23 mouse cellular contexts compared by ENCODE assay signal in the genomic region with DNA sequence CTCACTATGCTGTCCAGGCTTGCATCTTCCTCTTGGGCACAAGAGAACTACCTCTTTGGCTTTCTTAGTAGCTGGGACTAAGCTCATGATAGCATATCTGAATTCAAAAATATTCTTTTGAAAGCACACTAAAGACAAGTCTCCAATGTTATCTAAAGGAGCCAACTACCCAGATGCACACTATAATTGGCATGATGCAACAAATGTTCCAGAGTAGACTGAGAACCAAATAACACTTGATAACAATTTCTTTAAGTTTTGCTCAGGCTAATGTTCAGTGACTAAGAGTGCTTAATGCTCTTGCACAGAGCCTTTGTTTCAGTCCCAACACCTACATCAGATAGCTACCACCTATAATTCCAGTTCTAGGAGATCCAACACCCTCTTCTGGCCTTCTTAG. TPM values are rescaled to one million over a fixed set of nuclear protein-coding genes. Genes with fewer than 3 reads are reported as not detected.
A peak's percentile ranks its signal among the peaks of the same experiment; 100 is the strongest.
DNase-seq lines count a peak whose midpoint lies in the region; ATAC-seq and TF ChIP-seq lines count a peak whose summit lies in the region.
"Had no signal": no experiment of that assay in that cellular context is flagged by ENCODE, and none has a peak within 500 bp of the region (broad histone marks: within the 10 kb centered on the region; RNA-seq: fewer than 3 reads in every experiment).

No protein-coding gene starts in this region.

- peak; percentile 75 for DNase-seq in MEL (ENCODE audit: low read depth, low spot score)
- no peak for DNase-seq in thymus, postnatal 0 days (ENCODE audit: low spot score)
- DNase-seq in midbrain, embryonic 10.5 days (ENCODE audit: low spot score) = no peak
- DNase-seq: adrenal gland, adult 8-10 months; adrenal gland, postnatal 14 days; adrenal gland, postnatal 36 days; cerebellum, adult 11 months; cerebellum, adult 18-20 months; cerebellum, adult 8-10 months; cerebellum, adult 9-11 months; cerebellum, postnatal 14 days; cerebellum, postnatal 36 days; embryo, embryonic 11 days; forebrain, postnatal 0 days had no signal

- peak in 1 of 3 experiments; percentile 24; a peak in 2 of 6 replicates for TF ChIP-seq CTCF in MEL (IDR thresholded peaks at IDR 0.05 in 2 of 3, conservative IDR thresholded peaks at IDR 0.05 in 1 of 3; ENCODE audit: control insufficient read depth in 1 of 3, insufficient read depth in 1 of 3, low read depth in 2 of 3, low read length in 3 of 3, poor library complexity in 1 of 3, severe bottlenecking in 1 of 3)

- peak overlapping the region; percentile 84 for H3K27ac ChIP-seq in MEL (ENCODE audit: control insufficient read depth, low read depth, low read length)
- no peak overlapping the region for H3K27ac ChIP-seq in midbrain, embryonic 10.5 days (replicated peaks)
- H3K27ac ChIP-seq: embryonic facial prominence, embryonic 13.5 days; embryonic facial prominence, embryonic 15.5 days; forebrain, embryonic 13.5 days; forebrain, embryonic 15.5 days had no signal

- no peak for TF ChIP-seq POLR2A in MEL (IDR thresholded peaks at IDR 0.05; ENCODE audit: control insufficient read depth in 1 of 2, insufficient read depth in 1 of 2, low read depth in 1 of 2, low read length in 2 of 2, poor library complexity in 1 of 2)

- TF ChIP-seq EP300 in MEL (IDR thresholded peaks at IDR 0.05; ENCODE audit: low read depth in 1 of 2, low read length in 2 of 2) = peak; percentile 83

- no peak overlapping the region for H3K9ac ChIP-seq in MEL (ENCODE audit: control insufficient read depth, low read depth, low read length, poor library complexity, severe bottlenecking)
- H3K9ac ChIP-seq: embryonic facial prominence, embryonic 13.5 days; embryonic facial prominence, embryonic 15.5 days; forebrain, embryonic 13.5 days; forebrain, embryonic 15.5 days; forebrain, postnatal 0 days had no signal

- ATAC-seq in erythroid progenitor cell, adult 5-6 weeks (replicated peaks; ENCODE audit: low FRiP score, poor library complexity, severe bottlenecking) = 0 out of 2 replicates have a peak, but pooled peaks have one; percentile 19
- peak; percentile 79 for ATAC-seq in megakaryocyte-erythroid progenitor cell, adult 5-6 weeks (replicated peaks; ENCODE audit: low FRiP score, low TSS enrichment, poor library complexity, severe bottlenecking)
- ATAC-seq: activated CD4-positive, CD25-positive, alpha-beta regulatory T cell, adult 4 months; forebrain, embryonic 13.5 days; forebrain, embryonic 15.5 days; forebrain, postnatal 0 days; Patski had no signal

- peaks cover 1 to 36% of the 10 kb centered on the region in 2 experiments for H3K36me3 ChIP-seq in MEL (ENCODE audit: control insufficient read depth in 1 of 2, insufficient read depth in 2 of 2, low read length in 2 of 2)
- peaks cover 13% of the 10 kb centered on the region; the same call in 1 of the 2 replicates for H3K36me3 ChIP-seq in midbrain, embryonic 10.5 days
- H3K36me3 ChIP-seq: embryonic facial prominence, embryonic 13.5 days; embryonic facial prominence, embryonic 15.5 days; forebrain, embryonic 15.5 days had no signal

- TF ChIP-seq RAD21 in MEL (IDR thresholded peaks at IDR 0.05; ENCODE audit: low read depth, low read length) = no peak

- no peak overlapping the region for H3K4me3 ChIP-seq in MEL (ENCODE audit: control insufficient read depth in 1 of 2, insufficient read depth in 1 of 2, low read depth in 2 of 2, low read length in 2 of 2)
- no peak overlapping the region for H3K4me3 ChIP-seq in midbrain, embryonic 10.5 days
- H3K4me3 ChIP-seq: embryonic facial prominence, embryonic 13.5 days; embryonic facial prominence, embryonic 15.5 days; erythroblast, embryonic 14.5 days; forebrain, embryonic 13.5 days; forebrain, embryonic 15.5 days had no signal

- H3K79me2 ChIP-seq in MEL (ENCODE audit: control insufficient read depth, insufficient read depth, low read length, poor library complexity) = no peaks in the 10 kb centered on the region

- H3K27me3 ChIP-seq in MEL (ENCODE audit: control insufficient read depth in 1 of 2, insufficient read depth in 2 of 2, low read length in 2 of 2) = no peaks in the 10 kb centered on the region
- H3K27me3 ChIP-seq in midbrain, embryonic 10.5 days (ENCODE audit: low read depth, poor library complexity, severe bottlenecking) = no peaks in the 10 kb centered on the region
- H3K27me3 ChIP-seq: embryonic facial prominence, embryonic 13.5 days; embryonic facial prominence, embryonic 15.5 days; forebrain, embryonic 13.5 days; forebrain, embryonic 15.5 days; Patski had no signal

- peaks cover 11 to 41% of the 10 kb centered on the region in 2 experiments for H3K4me1 ChIP-seq in MEL (ENCODE audit: control insufficient read depth in 1 of 2, insufficient read depth in 2 of 2, low read length in 2 of 2)
- H3K4me1 ChIP-seq in midbrain, embryonic 10.5 days = peaks cover 7% of the 10 kb centered on the region; the same call in 1 of the 2 replicates
- H3K4me1 ChIP-seq: embryonic facial prominence, embryonic 15.5 days had no signal

- H3K9me3 ChIP-seq in MEL (replicated peaks; ENCODE audit: insufficient read depth, low read length) = no peaks in the 10 kb centered on the region
- H3K9me3 ChIP-seq in midbrain, embryonic 10.5 days (replicated peaks) = no peaks in the 10 kb centered on the region
- H3K9me3 ChIP-seq: embryonic facial prominence, embryonic 13.5 days; embryonic facial prominence, embryonic 15.5 days; forebrain, embryonic 13.5 days; forebrain, embryonic 15.5 days had no signal

TF ChIP-seq in MEL, 35 proteins besides CTCF, POLR2A, EP300 and RAD21 (continues in another document):
- no peak for TF ChIP-seq ZC3H11A (IDR thresholded peaks at IDR 0.05; ENCODE audit: low read depth, low read length)
- TF ChIP-seq USF2 (IDR thresholded peaks at IDR 0.05; ENCODE audit: borderline replicate concordance in 1 of 2, insufficient read depth in 1 of 2, low read depth in 1 of 2, low read length in 2 of 2) = no peak
- TF ChIP-seq MAX (IDR thresholded peaks at IDR 0.05; ENCODE audit: low read length) = no peak
- no peak for TF ChIP-seq CHD2 (IDR thresholded peaks at IDR 0.05; ENCODE audit: low read length)
- no peak for TF ChIP-seq USF1 (IDR thresholded peaks at IDR 0.05; ENCODE audit: low read depth, low read length)
- TF ChIP-seq E2F4 (IDR thresholded peaks at IDR 0.05; ENCODE audit: borderline replicate concordance, low read depth, low read length) = no peak
- TF ChIP-seq ZMIZ1 (IDR thresholded peaks at IDR 0.05; ENCODE audit: low read depth, low read length) = no peak
- TF ChIP-seq TBP (IDR thresholded peaks at IDR 0.05; ENCODE audit: low read depth, low read length) = no peak
- peak; percentile 68; the same call in 1 of the 2 replicates for TF ChIP-seq RCOR1 (IDR thresholded peaks at IDR 0.05; ENCODE audit: low read depth, low read length)
- peak; percentile 60; the same call in 1 of the 2 replicates for TF ChIP-seq MXI1 (IDR thresholded peaks at IDR 0.05; ENCODE audit: low read depth, low read length)
- TF ChIP-seq GABPA (IDR thresholded peaks at IDR 0.05; ENCODE audit: low read depth, low read length) = no peak
- TF ChIP-seq NRF1 (IDR thresholded peaks at IDR 0.05; ENCODE audit: insufficient read depth, low read depth, low read length, poor library complexity, severe bottlenecking) = no peak
- no peak for TF ChIP-seq MAZ (IDR thresholded peaks at IDR 0.05; ENCODE audit: low read depth, low read length)
- 0 out of 2 replicates have a peak, but pooled peaks have one; percentile 15 for TF ChIP-seq SMC3 (IDR thresholded peaks at IDR 0.05; ENCODE audit: low read depth, low read length)
- no peak for TF ChIP-seq ZNF384 (IDR thresholded peaks at IDR 0.05; ENCODE audit: low read depth, low read length)
- peak; percentile 18; the same call in 1 of the 2 replicates for TF ChIP-seq ELF1 (IDR thresholded peaks at IDR 0.05; ENCODE audit: low read depth, low read length)
- 0 out of 2 replicates have a peak, but pooled peaks have one; percentile 12 for TF ChIP-seq BHLHE40 (IDR thresholded peaks at IDR 0.05; ENCODE audit: borderline replicate concordance, low read depth, low read length)
- no peak for TF ChIP-seq ZKSCAN1 (IDR thresholded peaks at IDR 0.05; ENCODE audit: low read depth, low read length)
- TF ChIP-seq MAFK (IDR thresholded peaks at IDR 0.05; ENCODE audit: borderline replicate concordance, low read depth, low read length) = no peak
- TF ChIP-seq POLR2AphosphoS2 (IDR thresholded peaks at IDR 0.05; ENCODE audit: low read length) = no peak
- TF ChIP-seq KAT2A (conservative IDR thresholded peaks at IDR 0.05; ENCODE audit: low read depth, low read length) = no peak; the same call in 1 of the 2 replicates
- peak; percentile 84 for TF ChIP-seq ETS1 (IDR thresholded peaks at IDR 0.05; ENCODE audit: low read depth, low read length)
- TF ChIP-seq UBTF (IDR thresholded peaks at IDR 0.05; ENCODE audit: borderline replicate concordance, insufficient read depth, low read depth, low read length) = no peak

RNA-seq across cellular contexts. Expression of a gene that starts 40.7 kb away (rescaled TPM):
- 20.0 and 24.5 TPM in 2 replicates for total RNA-seq in MEL (2012; rRNA removed)
- 10 to 100 TPM; 21.8 to 70.7 TPM for polyA plus RNA-seq in MEL (2012; ENCODE audit: insufficient read depth in 1 of 2, insufficient read length in 2 of 2, low read depth in 1 of 2, low replicate concordance in 2 of 2, missing spikeins in 1 of 2)
- 27.8 and 31.0 TPM in 2 replicates for total RNA-seq in erythroid progenitor cell, adult 5-6 weeks (2015; ENCODE audit: low replicate concordance)
- total RNA-seq in erythroid progenitor cell, adult 5-6 weeks (2017; ENCODE audit: low replicate concordance) = 20.7 and 30.2 TPM in 2 replicates
- 47.4 and 49.6 TPM in 2 replicates for total RNA-seq in megakaryocyte-erythroid progenitor cell, adult 5-6 weeks (2014; fragmentation: Nextera tagmentation)
- 38.1 and 39.3 TPM in 2 replicates for total RNA-seq in megakaryocyte-erythroid progenitor cell, adult 5-6 weeks (2017)
- polyA plus RNA-seq in thymus, postnatal 0 days (2015; fragmentation: Nextera tagmentation; extraction: Ambion mirVana) = 36.6 and 44.0 TPM in 2 replicates
- polyA plus RNA-seq in midbrain, embryonic 10.5 days (2016; fragmentation: Nextera tagmentation; extraction: Ambion mirVana) = 62.8 and 66.3 TPM in 2 replicates

RNA-seq across cellular contexts. Expression of a gene that starts 59.5 kb away (rescaled TPM):
- total RNA-seq in MEL (2012; rRNA removed) = 16.5 and 18.1 TPM in 2 replicates
- 10 to 100 TPM in 1 of 2 experiments, not detected in 1; 12.0 TPM for polyA plus RNA-seq in MEL (2012; ENCODE audit: insufficient read depth in 1 of 2, insufficient read length in 2 of 2, low read depth in 1 of 2, low replicate concordance in 2 of 2, missing spikeins in 1 of 2)
- 0.42 and 1.8 TPM in 2 replicates for total RNA-seq in erythroid progenitor cell, adult 5-6 weeks (2015; ENCODE audit: low replicate concordance)
- 2.6 and 5.4 TPM in 2 replicates for total RNA-seq in erythroid progenitor cell, adult 5-6 weeks (2017; ENCODE audit: low replicate concordance)
- total RNA-seq in megakaryocyte-erythroid progenitor cell, adult 5-6 weeks (2014; fragmentation: Nextera tagmentation) = 9.2 and 12.4 TPM in 2 replicates
- 12.6 and 24.9 TPM in 2 replicates for total RNA-seq in megakaryocyte-erythroid progenitor cell, adult 5-6 weeks (2017)
- 21.3 and 21.8 TPM in 2 replicates for polyA plus RNA-seq in thymus, postnatal 0 days (2015; fragmentation: Nextera tagmentation; extraction: Ambion mirVana)
- 13.3 and 15.8 TPM in 2 replicates for polyA plus RNA-seq in midbrain, embryonic 10.5 days (2016; fragmentation: Nextera tagmentation; extraction: Ambion mirVana)
